Mouse (Mus musculus): Measurements from ENCODE around the gene Nup188.
A peak's percentile ranks its signal among the peaks of the same experiment; 100 is the strongest.

The Nup188 gene

GRCm38 (mm10) chr2:30257699-30258460 lies 28.3 kb upstream of the Nup188 start:
- no peak for DNase-seq

GRCm38 (mm10) chr2:30258600-30258999 lies 27.6 kb upstream of the Nup188 start:
- DNase-seq = no peak

GRCm38 (mm10) chr2:30259131-30260064 lies 26.8 kb upstream of the Nup188 start:
- DNase-seq = no peak

- no peak for DNase-seq
Observed at GRCm38 (mm10) chr2:30261064-30261736, 25.0 kb upstream of the Nup188 start.

GRCm38 (mm10) chr2:30261921-30262839 lies 24.0 kb upstream of the Nup188 start:
- no peak for DNase-seq

- DNase-seq = no peak
Observed at GRCm38 (mm10) chr2:30262840-30263441, 23.3 kb upstream of the Nup188 start.

- DNase-seq = no peak
Observed at GRCm38 (mm10) chr2:30263811-30264210, 22.4 kb upstream of the Nup188 start.

GRCm38 (mm10) chr2:30264671-30265519 lies 21.3 kb upstream of the Nup188 start:
- DNase-seq = no peak

GRCm38 (mm10) chr2:30265767-30266253 lies 20.4 kb upstream of the Nup188 start, which contains the start of gene Phyhd1:
Gene Phyhd1 (plus strand): TSS chr2:30266203.
- no peak for DNase-seq

- no peak for DNase-seq
Observed at GRCm38 (mm10) chr2:30266392-30266941, 19.7 kb upstream of the Nup188 start.

GRCm38 (mm10) chr2:30267466-30267865 lies 18.7 kb upstream of the Nup188 start:
- no peak for DNase-seq

- DNase-seq = no peak
Observed at GRCm38 (mm10) chr2:30268371-30268770, 17.8 kb upstream of the Nup188 start.

- DNase-seq = no peak
Observed at GRCm38 (mm10) chr2:30269241-30269990, 16.8 kb upstream of the Nup188 start.

GRCm38 (mm10) chr2:30270134-30270533 lies 16.1 kb upstream of the Nup188 start:
- DNase-seq = peak; percentile 33 to 34

GRCm38 (mm10) chr2:30280743-30281142 lies 5.5 kb upstream of the Nup188 start, which contains the start of gene Gm28038:
Gene Gm28038 (plus strand): TSS chr2:30281043.
- no peak for DNase-seq

GRCm38 (mm10) chr2:30281651-30282050 lies 4.5 kb upstream of the Nup188 start:
- DNase-seq = no peak

- no peak for DNase-seq
Observed at GRCm38 (mm10) chr2:30283193-30283592, 3.0 kb upstream of the Nup188 start.

GRCm38 (mm10) chr2:30285004-30285403 lies 1.2 kb upstream of the Nup188 start:
- no peak for DNase-seq

Data from thymus, postnatal 36 days (tissue).